Mouse (Mus musculus): ENCODE measurements around the gene Galnt4. TPM values are rescaled to one million over a fixed set of nuclear protein-coding genes. Genes with fewer than 3 reads are reported as not detected.
"Not testable (repeated sequence)": the region's sequence is repeated elsewhere in the genome, so short reads cannot be mapped to it uniquely, and the experiment has no call there.

Galnt4 gene
- polyA plus RNA-seq, 1 experiment from 2014 or later, result 5.4 TPM

- no peak overlapping the region for H3K4me3 ChIP-seq
- no peak overlapping the region for H3K27ac ChIP-seq (replicated peaks)
- H3K36me3 ChIP-seq (replicated peaks), result peaks cover 62% of the 10 kb centered on the region
- H3K9me3 ChIP-seq, result no peaks in the 10 kb centered on the region
- no peaks in the 10 kb centered on the region for H3K27me3 ChIP-seq (replicated peaks; ENCODE audit: low read depth, poor library complexity, severe bottlenecking)
- WGBS, result 86% methylated on average over 5 of the region's 5 CpGs
- no peak for DNase-seq (ENCODE audit: low spot score)
- H3K4me1 ChIP-seq, result no peaks in the 10 kb centered on the region
Measured at GRCm38 (mm10) chr10:99136337-99136736, 28.4 kb downstream of the Galnt4 start.

- no peak overlapping the region for H3K27ac ChIP-seq (replicated peaks)
- H3K9me3 ChIP-seq, result no peaks in the 10 kb centered on the region
- H3K4me1 ChIP-seq, result no peaks in the 10 kb centered on the region
- H3K36me3 ChIP-seq (replicated peaks), result peaks cover 37% of the 10 kb centered on the region
- no peak overlapping the region for H3K4me3 ChIP-seq
- H3K27me3 ChIP-seq (replicated peaks; ENCODE audit: low read depth, poor library complexity, severe bottlenecking), result no peaks in the 10 kb centered on the region
- 86% methylated on average over 8 of the region's 8 CpGs for WGBS
- no peak for DNase-seq (ENCODE audit: low spot score)
Measured at GRCm38 (mm10) chr10:99145611-99146010, 37.7 kb downstream of the Galnt4 start.

GRCm38 (mm10) chr10:99146596-99146995 is 38.6 kb downstream of the Galnt4 start:
- peaks cover 39% of the 10 kb centered on the region for H3K36me3 ChIP-seq (replicated peaks)
- no peak overlapping the region for H3K4me3 ChIP-seq
- H3K27ac ChIP-seq (replicated peaks), result no peak overlapping the region
- H3K27me3 ChIP-seq (replicated peaks; ENCODE audit: low read depth, poor library complexity, severe bottlenecking), result no peaks in the 10 kb centered on the region
- H3K4me1 ChIP-seq, result no peaks in the 10 kb centered on the region
- WGBS, result 94% methylated on average over 8 of the region's 8 CpGs
- H3K9me3 ChIP-seq, result no peaks in the 10 kb centered on the region
- DNase-seq (ENCODE audit: low spot score), result no peak

GRCm38 (mm10) chr10:99150016-99150415 is 42.1 kb downstream of the Galnt4 start:
- Histone ChIP-seq H3K4me1 (no peaks in the 10 kb centered on the region), H3K27ac (replicated peaks) (no peak overlapping the region), H3K9me3 (no peaks in the 10 kb centered on the region), H3K36me3 (replicated peaks) (peaks cover 40% of the 10 kb centered on the region), H3K4me3 (no peak overlapping the region), H3K27me3 (replicated peaks; ENCODE audit: low read depth, poor library complexity, severe bottlenecking) (no peaks in the 10 kb centered on the region)
- no peak for DNase-seq (ENCODE audit: low spot score)
- 88% methylated on average over 6 of the region's 6 CpGs for WGBS

GRCm38 (mm10) chr10:99151580-99151979 is 43.6 kb downstream of the Galnt4 start:
- WGBS, result 92% methylated on average over 1 of the region's 1 CpGs
- peaks cover 37% of the 10 kb centered on the region for H3K36me3 ChIP-seq (replicated peaks)
- no peaks in the 10 kb centered on the region for H3K4me1 ChIP-seq
- no peak for DNase-seq (ENCODE audit: low spot score)
- no peaks in the 10 kb centered on the region for H3K9me3 ChIP-seq
- H3K27me3 ChIP-seq (replicated peaks; ENCODE audit: low read depth, poor library complexity, severe bottlenecking), result no peaks in the 10 kb centered on the region
- no peak overlapping the region for H3K27ac ChIP-seq (replicated peaks)
- H3K4me3 ChIP-seq, result no peak overlapping the region

- H3K4me3 ChIP-seq, result no peak overlapping the region
- WGBS, result 93% methylated on average over 6 of the region's 6 CpGs
- no peaks in the 10 kb centered on the region for H3K4me1 ChIP-seq
- H3K9me3 ChIP-seq, result no peaks in the 10 kb centered on the region
- no peak overlapping the region for H3K27ac ChIP-seq (replicated peaks)
- H3K27me3 ChIP-seq (replicated peaks; ENCODE audit: low read depth, poor library complexity, severe bottlenecking), result no peaks in the 10 kb centered on the region
- no peak for DNase-seq (ENCODE audit: low spot score)
- H3K36me3 ChIP-seq (replicated peaks), result peaks cover 40% of the 10 kb centered on the region
Measured at GRCm38 (mm10) chr10:99152063-99152462, 44.1 kb downstream of the Galnt4 start.

GRCm38 (mm10) chr10:99154635-99155034 is 46.7 kb downstream of the Galnt4 start:
- H3K36me3 ChIP-seq (replicated peaks), result peaks cover 40% of the 10 kb centered on the region
- 89% methylated on average over 8 of the region's 8 CpGs for WGBS

GRCm38 (mm10) chr10:99156808-99157207 is 48.8 kb downstream of the Galnt4 start:
- Histone ChIP-seq H3K4me3 (no peak overlapping the region), H3K4me1 (no peaks in the 10 kb centered on the region), H3K27me3 (replicated peaks; ENCODE audit: low read depth, poor library complexity, severe bottlenecking) (no peaks in the 10 kb centered on the region), H3K27ac (replicated peaks) (no peak overlapping the region), H3K9me3 (no peaks in the 10 kb centered on the region), H3K36me3 (replicated peaks) (peaks cover 39% of the 10 kb centered on the region)
- 92% methylated on average over 5 of the region's 5 CpGs for WGBS
- DNase-seq (ENCODE audit: low spot score), result no peak

More at GRCm38 (mm10) chr10:99154635-99155034, 46.7 kb downstream of the Galnt4 start:
- DNase-seq (ENCODE audit: low spot score), result no peak
- H3K27ac ChIP-seq (replicated peaks), result no peak overlapping the region
- no peaks in the 10 kb centered on the region for H3K4me1 ChIP-seq
- H3K9me3 ChIP-seq, result no peaks in the 10 kb centered on the region
- no peak overlapping the region for H3K4me3 ChIP-seq
- H3K27me3 ChIP-seq (replicated peaks; ENCODE audit: low read depth, poor library complexity, severe bottlenecking), result no peaks in the 10 kb centered on the region

- peaks cover 45% of the 10 kb centered on the region for H3K36me3 ChIP-seq (replicated peaks)
- WGBS, result 93% methylated on average over 10 of the region's 10 CpGs
Measured at GRCm38 (mm10) chr10:99157697-99158096, 49.7 kb downstream of the Galnt4 start.

GRCm38 (mm10) chr10:99161987-99162582 is 54.1 kb downstream of the Galnt4 start:
- Histone ChIP-seq H3K27ac (replicated peaks) (no peak overlapping the region; the same call in 1 of the 2 replicates), H3K4me1 (peaks cover 21% of the 10 kb centered on the region), H3K9me3 (no peaks in the 10 kb centered on the region), H3K4me3 (no peak overlapping the region), H3K36me3 (replicated peaks) (peaks cover 29% of the 10 kb centered on the region), H3K27me3 (replicated peaks; ENCODE audit: low read depth, poor library complexity, severe bottlenecking) (no peaks in the 10 kb centered on the region)
- DNase-seq (ENCODE audit: low spot score), result peak; percentile 53
- WGBS, result 40% methylated on average over 8 of the region's 8 CpGs

More at GRCm38 (mm10) chr10:99157697-99158096, 49.7 kb downstream of the Galnt4 start:
- H3K9me3 ChIP-seq; H3K27me3 ChIP-seq (replicated peaks; ENCODE audit: low read depth, poor library complexity, severe bottlenecking); H3K4me3 ChIP-seq; H3K4me1 ChIP-seq; H3K27ac ChIP-seq (replicated peaks); DNase-seq (ENCODE audit: low spot score): not testable (repeated sequence)

Other genes with a start within 250 kb of the Galnt4 start
- gene Atp2b1, start 193.8 kb upstream of the Galnt4 start, polyA plus RNA-seq (2016; fragmentation: Nextera tagmentation; extraction: Ambion mirVana), result 92.3 and 101 TPM in 2 replicates
- gene Poc1b, start 1.1 kb upstream of the Galnt4 start, polyA plus RNA-seq (2016; fragmentation: Nextera tagmentation; extraction: Ambion mirVana), result 32.6 and 33.3 TPM in 2 replicates
- gene Phxr2, start 18.2 kb downstream of the Galnt4 start, polyA plus RNA-seq (2016; fragmentation: Nextera tagmentation; extraction: Ambion mirVana), result 0.13 and 0.21 TPM in 2 replicates
- gene Dusp6, start 155.1 kb downstream of the Galnt4 start, polyA plus RNA-seq (2016; fragmentation: Nextera tagmentation; extraction: Ambion mirVana), result 122 and 131 TPM in 2 replicates

Measured in embryonic facial prominence, embryonic 10.5 days (tissue).